Mouse (Mus musculus) megakaryocyte, embryonic 14.5 days (primary cell): ENCODE measurements around the gene Ada.

Source experiments
- FLI1 ChIP-seq: IDR thresholded peaks from 2 replicates; pipeline ENCODE4 v1.6.1; 2012; ENCODE audit warnings: low read length, inconsistent platforms, mixed read lengths
- GATA1 ChIP-seq: IDR thresholded peaks from 3 replicates; pipeline ENCODE4 v1.6.1; 2012; ENCODE audit warnings: mixed read lengths, low read length, inconsistent platforms, borderline replicate concordance

- TF ChIP-seq GATA1 (no peak), FLI1 (no peak)
Observed at GRCm38 (mm10) chr2:163699078-163699780, 50.8 kb downstream of the Ada start.
